Mouse (Mus musculus) cerebellum, adult 2 months (tissue): Measurements from ENCODE around the gene Zbtb37.

ENCODE experiments used
- CTCF ChIP-seq: fragments of 200-500 bp; IDR thresholded peaks from 2 replicates; pipeline ENCODE4 v1.5.1; 2011; ENCODE audit warnings: low read depth, mild to moderate bottlenecking, control low read depth, low read length, moderate library complexity, borderline replicate concordance; ENCODE audit not compliant: insufficient read depth
- POLR2A ChIP-seq: fragments of 200-500 bp; IDR thresholded peaks from 2 replicates; pipeline ENCODE4 v1.6.1; 2011; ENCODE audit warnings: low read length, control low read depth, borderline replicate concordance; ENCODE audit not compliant: insufficient read depth

- TF ChIP-seq CTCF (no peak), POLR2A (no peak)
These were observed 4.6 kb downstream of the Zbtb37 start for GRCm38 (mm10) chr1:161030058-161030457.
